Mouse (Mus musculus) layer of hippocampus, postnatal 36 days (tissue): Measurements from ENCODE around the gene Txnrd2. TPM values are rescaled to one million over a fixed set of nuclear protein-coding genes. Genes with fewer than 3 reads are reported as not detected.

Experiments
- DNase-seq, 2 experiments: peaks; one replicate each; pipeline ENCODE4 v3.0.0; 2022
- total RNA-seq, 2 experiments: library from RNA; stranded (reverse); gene quantifications; 2 replicates each; pipeline ENCODE4 v1.2.3; 2021

Txnrd2 gene
- total RNA-seq, 2 experiments from 2014 or later = 19.6 to 21.7 TPM

DNA sequence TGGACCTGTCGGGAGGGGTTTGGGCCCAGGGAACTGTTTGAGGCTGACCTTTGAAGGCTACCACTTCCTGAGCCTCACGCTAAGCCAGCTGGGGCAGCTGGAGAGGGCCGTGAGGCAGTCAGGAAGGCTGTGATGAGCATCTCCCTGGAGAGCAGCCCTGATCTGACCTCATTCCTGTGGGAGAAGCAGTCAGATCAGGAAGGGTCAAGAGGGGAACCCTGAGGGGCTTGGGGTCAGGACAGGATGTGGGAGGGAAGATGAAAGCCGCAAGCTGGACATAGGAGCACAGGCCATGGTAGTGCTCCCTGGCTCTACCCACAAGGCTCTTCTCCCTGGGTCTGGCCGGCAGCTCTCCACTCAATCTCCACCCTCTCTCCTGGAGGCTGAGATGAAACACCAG lies 27.7 kb downstream of the Txnrd2 start:
- DNase-seq = no peak

DNA sequence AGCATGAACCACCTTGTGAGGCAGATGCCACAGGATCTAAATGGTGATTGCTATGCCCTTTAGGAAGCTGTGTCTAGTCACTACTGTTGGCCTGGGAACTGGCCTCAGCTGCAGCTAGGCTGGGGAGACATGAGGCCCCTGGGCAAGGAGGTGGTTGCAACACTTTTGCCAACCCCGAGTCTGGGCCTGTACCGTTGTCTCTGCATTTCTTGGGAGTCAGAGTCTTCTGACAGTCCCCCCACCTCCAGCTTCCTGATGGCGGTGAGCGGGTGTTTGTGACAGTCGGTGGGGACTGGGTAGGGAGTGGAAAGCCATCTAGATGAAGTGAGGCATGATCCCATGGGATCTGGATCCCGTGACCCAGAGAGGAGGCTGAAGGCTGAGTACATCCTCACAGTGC lies 29.2 kb downstream of the Txnrd2 start:
- no peak for DNase-seq

DNA sequence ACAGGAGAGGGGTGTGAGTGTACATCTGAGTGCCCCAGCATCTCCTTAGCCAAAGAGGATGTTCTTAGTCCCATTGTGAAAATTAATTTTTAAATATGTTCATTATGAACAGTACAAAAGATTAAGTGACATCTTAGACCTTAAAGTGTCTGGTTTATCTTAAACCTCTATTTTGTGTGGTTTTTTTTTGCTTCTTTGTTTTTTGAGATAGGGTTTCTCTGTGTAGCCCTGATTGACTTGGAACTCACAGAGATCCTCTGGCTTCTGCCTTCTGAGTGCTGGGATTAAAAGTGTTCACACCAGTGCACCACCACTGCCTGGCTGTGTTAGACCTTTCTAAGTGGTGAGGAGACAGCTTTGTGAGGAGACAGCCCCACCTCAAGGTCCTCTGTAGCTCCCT lies 32.5 kb downstream of the Txnrd2 start:
- no peak for DNase-seq

DNA sequence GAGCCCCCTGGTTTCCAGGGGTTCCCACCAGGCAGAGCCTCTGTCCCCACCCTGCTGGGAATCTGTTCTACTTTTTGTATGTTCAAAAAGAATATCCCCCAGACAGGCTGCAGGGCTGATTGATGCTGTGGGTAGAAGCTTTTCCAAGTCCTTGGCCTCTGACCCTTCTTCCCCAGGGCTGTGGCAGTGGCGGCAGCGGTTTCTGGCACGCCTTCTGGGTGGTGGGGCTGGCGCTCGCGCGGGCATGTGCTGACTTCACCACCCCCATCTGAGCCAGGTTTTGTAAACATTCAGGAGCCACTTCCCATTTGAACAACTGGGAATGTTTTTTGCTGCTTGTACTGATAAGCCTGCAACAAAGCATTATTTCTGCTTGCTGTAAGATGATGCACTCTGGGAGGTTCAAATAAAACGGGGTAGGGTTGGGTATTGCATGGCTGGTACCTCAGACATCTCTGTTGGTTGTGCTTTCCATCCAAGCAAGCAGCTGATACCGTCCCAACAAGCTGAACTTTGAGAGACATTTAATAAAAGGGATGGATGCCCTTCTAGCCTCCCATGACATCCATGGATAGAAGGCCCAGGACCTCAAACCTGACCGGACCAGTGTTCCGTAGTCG lies 33.3 kb downstream of the Txnrd2 start:
- DNase-seq = no peak

DNA sequence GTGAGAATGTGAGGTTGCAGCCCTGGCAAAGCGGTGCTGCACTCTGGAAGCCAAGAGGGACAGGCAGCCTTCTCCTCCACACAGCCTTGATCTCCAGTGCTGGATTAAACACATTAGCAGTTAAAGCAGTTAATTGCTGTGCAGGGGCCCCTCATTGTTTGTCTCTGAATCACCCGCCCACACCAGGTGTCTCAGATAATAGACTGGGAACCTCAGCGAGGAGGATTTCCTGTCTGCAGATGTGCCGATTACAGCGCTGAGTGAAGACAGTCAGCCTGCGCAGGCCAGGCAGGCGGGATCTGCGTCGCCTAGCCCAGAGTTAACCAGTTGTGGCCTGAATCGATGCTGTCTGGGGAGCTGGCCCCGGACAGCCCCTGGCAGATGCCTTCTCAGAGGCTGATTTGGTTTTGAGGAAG lies 33.8 kb downstream of the Txnrd2 start:
- no peak for DNase-seq

DNA sequence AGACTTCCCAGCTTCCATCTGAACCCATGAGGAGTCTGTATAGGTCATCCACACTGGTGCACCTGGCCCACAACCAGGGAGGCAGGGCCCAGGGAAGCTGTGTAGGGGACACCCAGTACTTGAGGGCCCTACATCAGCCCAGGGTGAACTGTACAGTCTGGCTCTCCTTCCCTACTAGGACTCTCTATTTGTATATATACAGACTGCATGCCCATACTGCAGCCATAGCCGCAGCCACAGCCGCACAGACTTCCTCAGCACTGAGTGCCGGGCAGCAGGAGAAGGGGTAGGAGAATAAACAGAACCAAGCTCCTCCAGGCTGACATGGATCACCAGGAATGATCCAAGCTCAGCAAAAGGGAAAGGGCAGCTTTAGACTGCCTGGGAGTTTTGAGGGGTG lies 34.6 kb downstream of the Txnrd2 start:
- no peak for DNase-seq

DNA sequence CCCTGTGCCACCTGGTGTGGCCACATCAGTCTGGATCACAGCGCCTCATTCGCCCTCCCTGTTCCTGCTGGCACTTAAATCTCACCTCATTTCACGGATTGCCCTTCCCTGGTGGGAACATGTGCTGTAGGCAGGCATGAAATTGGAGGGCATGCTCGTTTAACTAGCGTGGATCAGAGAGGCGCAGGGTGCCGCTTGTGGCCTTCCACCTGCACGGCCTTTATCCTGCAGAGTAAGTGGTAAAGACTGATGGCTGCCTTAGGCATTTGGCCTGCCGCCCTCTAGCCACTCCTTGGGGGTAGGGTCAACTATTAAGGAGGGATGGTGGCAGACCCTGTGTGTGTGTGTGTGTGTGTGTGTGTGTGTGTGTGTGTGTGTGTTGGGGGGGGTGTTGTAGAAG lies 35.8 kb downstream of the Txnrd2 start:
- DNase-seq = no peak

DNA sequence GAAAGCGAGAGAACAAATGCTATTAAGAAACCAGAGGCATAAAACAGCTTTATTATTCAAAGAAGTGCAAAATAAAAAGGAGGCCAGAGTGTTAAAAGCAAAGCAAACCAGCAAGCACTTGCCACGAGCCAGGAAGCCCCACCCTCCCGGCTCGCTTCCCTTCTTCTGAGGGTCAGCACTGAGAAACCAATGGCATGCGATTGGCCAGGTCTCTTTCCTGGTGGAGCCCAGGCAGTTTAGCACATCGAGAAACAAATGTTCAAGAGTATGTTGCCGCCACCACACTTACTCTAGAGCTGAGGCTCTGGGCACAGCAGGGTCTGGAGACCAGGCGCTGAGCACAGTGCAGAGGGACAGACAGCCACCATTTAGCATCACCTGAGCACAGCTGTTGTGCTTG lies 36.4 kb downstream of the Txnrd2 start:
- DNase-seq = no peak

DNA sequence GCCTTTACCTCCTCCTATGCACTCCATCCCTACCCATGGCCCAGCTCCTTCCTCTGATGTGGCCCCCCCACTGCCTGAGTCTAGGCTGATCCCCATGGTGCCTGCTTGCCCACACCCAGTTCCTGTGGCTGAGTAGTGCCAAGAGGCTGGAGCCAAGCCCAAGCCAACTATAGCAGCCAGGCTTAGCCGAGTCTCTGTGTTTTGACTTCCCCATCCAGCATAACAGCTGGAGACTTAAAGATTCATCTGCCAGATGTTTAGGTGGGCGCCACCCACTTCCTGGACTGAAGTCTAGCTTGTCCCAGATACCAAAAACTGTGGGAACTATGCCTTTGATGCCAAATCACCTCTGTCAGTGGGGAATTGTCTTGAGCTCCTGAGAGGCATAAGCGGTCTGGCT lies 38.1 kb downstream of the Txnrd2 start:
- no peak for DNase-seq

DNA sequence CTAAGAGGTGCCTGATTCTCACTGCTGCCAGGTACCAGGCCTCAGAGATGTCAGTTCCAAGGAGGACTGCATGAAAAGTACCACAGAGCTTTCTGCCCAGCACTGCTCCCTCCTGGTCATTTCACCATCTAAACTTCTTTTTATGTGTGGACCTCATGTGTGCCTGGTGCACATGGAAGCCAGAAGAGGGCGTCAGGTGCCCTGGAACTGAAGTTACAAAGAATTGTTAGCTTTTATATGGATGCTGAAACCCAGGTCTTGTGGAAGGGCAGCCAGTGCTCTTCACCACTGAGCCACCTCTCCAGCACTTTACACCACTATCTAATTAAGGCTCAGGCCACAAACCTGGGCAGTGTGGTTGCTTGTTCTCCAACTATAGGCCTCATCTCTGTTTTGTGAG lies 44.6 kb downstream of the Txnrd2 start:
- DNase-seq = no peak

DNA sequence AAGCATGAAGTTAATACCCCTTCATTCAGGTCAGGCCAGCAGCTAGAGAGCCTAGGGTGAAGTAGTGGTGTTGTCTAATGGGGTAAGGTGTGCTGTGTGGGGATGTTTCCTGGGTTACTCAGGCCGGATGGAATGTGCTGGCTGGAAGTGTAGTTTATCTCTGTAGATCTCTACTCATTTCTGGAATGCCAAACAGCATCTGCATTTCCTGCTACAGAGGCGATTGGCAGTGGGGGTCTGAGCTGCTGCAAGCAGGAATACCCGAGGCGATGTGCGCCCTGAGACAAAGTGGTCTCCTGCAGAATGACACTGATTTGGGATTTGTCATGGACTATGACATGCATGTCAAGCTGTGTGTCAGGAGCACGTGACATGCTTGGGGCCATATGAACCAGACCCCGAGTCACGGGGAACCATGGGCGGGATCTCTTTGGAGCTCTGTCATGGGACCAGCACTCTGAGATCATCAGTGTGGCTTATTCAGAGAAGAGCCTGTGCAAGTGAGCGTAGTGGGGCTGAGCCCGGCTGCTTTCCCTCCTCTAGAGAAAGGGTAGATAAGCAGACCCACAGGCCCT lies 45.3 kb downstream of the Txnrd2 start:
- DNase-seq = no peak

DNA sequence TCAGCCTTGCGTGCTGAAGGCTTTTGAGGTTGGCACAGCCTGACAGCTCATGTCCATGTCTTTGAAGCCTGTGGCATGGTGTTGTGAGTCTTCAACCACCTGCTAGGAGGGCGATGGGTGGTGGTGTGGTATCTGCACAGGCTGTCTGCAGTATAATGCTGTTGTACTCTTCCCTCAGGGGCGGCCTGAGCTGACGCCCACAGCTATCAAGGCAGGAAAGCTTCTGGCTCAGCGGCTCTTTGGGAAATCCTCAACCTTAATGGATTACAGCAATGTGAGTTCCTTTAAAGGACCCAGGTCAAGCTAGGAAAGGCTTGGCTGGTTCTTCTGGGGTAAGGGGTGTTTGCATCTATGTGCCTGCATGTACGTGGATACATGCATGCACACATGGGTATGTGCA lies 45.8 kb downstream of the Txnrd2 start:
- no peak for DNase-seq

DNA sequence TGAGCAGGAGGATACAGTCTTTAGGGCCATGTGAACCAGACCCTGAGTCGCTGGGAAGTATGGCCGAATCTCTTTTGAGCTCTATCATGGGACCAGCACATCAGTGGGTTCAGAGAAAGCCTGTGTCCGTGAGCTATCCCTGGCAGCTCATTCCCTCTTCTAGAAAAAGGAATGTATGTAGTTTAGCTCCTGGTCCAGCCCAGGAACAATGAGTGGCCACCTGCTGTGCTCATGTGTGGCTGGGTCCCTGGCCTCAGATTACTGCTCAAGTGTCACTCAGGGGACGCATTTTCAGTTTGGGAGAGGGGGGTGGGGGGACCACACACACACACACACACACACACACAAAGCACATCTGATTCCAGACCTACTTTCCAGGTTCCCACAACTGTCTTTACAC lies 46.2 kb downstream of the Txnrd2 start:
- DNase-seq = no peak

DNA sequence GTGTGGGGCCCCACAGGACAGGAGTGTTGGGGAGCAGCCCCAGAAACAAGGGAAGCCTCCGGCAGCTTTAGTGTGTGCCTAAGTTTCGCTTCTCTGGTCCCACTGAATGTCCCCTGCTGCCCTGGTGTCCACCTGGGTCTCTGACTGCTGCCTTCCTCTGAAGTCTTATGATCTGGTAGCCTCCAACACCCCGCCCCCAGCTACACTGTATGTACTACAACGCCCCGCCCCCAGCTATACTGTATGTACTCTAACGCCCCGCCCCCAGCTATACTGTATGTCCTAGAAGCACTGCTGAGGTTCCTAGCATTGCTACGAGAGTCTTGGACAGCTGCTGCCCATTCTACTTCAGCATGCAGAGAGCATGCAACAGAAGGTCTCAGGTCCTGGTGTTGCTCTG lies 46.8 kb downstream of the Txnrd2 start:
- DNase-seq = no peak

DNA sequence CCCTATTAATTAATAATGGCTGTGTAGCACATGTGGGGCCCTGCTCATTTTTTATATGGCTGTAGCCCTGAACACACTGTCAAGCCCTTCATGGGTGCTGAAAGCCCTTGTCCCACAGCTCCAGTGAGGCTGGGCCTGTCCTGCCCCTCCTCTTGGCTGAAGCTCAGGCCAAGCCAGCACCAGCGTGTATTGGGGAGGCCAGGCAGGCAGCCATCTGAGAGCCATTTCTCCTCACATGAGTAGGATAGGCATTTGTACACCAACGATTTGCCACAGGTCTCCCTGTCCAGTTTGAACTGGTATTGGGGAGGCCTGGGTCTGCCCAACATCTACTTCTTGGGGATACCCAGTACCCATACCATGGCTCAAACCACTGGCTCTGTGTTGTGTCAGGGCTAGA lies 47.8 kb downstream of the Txnrd2 start:
- no peak for DNase-seq

DNA sequence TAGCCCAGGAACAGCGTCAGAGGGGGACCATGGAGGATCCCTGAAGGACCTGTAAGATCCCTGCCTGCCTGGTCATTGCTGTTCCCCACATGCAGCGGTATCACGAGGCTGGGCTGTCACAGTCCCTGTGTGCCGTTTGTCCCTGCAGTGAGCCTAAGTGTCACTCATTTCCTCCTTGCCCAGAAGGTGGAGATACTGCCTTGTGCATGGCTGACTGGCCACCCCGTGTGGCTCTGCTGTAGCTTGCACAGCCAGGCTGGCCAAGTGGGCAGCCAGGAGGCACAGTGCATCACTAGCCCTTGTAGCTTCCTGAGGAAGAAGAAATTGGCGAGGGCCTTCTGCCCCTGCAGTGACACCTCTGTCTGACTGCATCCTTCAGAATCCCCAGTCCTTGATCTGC lies 51.8 kb downstream of the Txnrd2 start:
- DNase-seq = no peak

DNA sequence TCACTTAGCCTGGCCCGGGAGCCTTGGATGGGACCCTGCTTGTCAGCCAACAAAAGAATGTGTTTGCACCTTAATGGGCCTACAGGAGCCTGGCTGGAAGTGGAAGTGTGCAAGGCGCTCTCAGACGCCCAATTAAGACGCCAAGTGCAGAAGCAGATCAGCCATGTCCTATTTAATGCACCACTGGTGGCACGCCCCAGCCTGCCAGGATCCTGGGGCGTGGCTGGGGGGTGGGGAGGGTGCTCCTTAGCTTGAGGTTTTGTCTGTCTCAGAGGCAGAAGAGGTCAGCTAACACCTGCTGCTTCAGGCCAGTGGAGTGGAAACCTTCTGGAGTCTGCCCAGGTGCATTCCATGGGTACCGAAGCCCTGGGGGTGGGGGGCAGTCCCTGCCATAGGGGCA lies 53.5 kb downstream of the Txnrd2 start:
- DNase-seq = no peak

DNA sequence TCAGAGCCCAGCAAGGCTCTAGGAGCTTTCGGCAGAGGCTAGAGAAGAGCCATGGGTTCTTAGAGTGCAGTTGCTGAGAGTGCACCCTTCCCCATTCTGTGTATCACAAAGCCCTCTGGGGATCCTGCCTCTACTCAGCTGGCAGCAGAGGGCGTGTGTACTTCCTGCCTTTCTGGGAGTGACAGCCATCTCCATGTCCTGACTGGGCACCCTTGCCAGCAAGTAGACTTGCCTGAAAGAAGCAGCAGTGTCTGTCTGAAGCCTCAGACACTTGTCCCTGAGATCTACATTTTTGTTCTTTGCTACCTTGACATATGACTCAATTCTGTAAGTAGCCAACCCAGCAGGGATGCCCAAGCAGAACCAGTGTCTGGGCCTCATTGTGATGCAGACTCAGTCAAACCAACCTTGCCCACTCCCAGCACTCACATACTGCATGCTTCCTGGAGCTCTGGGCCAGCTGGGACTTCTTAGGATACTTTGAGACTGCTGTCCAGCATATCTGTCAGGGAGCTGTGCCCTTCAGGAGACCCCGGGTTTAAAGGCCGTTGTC lies 54.8 kb downstream of the Txnrd2 start:
- no peak for DNase-seq

DNA sequence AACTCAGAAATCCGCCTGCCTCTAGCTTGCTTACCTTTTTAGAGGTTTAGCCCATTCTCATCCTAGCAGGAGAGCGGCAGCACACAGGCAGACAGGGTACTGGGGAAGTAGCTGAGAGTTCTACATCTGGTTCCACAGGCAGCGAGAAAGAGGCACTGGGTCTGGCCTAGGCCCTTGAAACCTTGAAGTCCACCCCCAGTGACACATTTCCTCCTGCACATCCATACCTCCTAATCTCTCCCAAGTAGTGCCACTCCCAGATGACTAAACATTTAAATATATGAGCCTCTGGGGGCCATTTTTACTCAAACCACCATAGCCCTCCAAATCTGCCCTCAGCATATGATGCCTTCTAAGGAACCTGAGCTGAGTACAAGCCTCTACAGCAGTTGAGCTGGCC lies 56.2 kb downstream of the Txnrd2 start:
- DNase-seq = no peak

DNA sequence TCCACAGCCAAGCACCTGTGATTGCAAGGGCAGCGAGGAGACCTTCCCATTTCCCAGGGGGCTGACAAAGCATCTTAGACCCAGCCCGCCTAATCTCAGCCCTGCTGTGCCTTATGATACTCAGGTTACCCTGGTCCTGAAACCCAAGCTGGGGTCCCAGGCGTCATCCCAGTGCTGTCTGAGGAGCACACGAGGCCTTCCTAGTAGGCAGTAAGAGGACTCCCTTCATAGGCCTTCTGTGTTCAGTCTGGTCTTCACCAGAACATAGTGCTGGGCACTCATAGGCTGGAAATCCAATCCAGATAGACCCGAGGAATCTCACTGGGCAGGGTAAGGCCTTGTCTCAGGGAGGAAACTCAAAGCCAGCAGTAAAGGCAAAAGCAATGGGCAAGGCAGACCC lies 57.7 kb downstream of the Txnrd2 start:
- DNase-seq = no peak

DNA sequence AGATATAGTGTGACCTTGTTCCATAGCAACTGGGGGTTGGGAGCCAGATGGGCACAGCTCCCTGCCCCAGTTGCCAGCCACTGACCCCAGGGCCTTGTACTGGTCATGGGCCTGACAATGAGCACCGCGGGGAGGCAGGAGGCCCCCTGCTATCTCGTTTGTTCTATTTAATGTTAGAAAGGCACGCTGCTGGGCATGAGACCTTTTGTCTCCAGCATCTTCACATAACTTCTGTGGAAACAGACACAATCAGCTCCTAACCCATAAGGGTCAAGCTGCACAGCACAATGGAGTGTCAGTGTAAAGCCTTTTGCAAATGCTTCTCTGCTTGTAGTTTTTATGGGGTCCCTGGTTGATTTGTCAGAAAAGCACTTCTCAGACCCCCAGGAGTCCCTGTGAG lies 58.2 kb downstream of the Txnrd2 start:
- DNase-seq = no peak

DNA sequence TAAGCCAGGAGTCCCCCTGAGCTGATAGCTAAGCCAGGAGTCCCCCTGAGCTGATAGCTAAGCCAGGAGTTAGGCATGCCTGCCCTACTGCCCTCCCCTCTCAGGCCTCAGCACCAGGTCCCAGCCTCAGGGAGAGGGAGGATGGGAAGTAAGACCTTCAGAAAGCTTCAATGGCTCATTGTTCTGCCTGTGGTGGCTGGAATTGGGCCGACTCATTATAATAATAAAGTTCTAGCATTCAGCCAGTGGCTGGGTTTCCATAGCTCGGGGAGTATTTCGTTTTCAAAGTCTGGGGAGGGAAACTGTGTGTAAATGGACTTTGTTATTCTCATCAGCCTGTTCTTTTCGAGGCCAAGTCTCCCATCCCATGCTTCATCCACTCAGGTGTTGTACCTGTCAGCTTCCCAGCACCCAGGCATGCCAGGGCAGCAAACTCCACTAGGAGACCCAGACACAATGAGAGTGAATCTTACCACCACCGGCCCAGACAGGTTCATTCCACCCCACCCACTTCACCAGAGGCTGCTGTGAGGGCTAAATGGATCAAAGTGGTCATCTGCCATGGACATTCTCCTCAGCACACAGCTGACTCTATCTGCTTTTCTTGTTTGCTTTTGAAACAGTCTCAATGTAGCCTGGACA lies 58.7 kb downstream of the Txnrd2 start:
- no peak for DNase-seq

DNA sequence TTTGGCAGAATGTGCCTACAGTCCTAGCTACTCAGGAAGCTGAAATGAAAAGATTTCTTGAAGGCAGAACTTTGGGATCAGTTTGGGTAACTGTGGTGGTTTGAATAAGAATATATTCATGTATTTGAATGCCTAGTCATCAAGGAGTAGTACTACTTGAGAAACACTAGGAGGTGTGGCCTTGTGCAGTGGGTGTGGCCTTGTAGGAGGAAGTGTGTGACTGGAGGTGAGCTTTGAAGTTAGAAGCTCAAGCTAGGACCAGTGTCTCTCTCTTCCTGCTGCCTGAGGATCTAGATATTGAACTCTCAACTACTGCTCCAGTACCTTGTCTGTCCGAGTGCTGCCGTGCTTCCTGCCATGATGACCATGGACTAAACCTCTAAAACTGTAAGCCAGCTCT lies 59.9 kb downstream of the Txnrd2 start:
- no peak for DNase-seq

DNA sequence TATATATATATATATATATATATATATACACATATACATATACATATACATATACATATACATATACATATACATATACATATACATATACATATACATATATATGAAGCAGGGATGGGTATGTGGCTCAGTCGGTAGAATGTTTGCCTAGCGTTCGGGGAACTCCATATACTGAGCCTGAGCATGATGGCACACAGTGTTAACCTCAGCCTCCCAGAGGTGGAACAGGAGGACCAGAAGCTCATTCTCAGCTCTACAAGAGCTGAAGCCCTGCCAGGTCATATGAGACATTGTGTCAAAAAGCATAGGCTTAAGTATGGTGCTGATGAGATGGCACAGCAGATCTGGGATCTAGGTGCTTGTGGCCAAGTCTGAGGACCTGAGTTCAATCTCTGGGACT lies 64.1 kb downstream of the Txnrd2 start:
- DNase-seq = no peak
